Mouse (Mus musculus): ENCODE measurements around the gene Hoxb2.

Gene Hoxb2

GRCm38 (mm10) chr11:96351831-96352230 is 1.5 kb downstream of the Hoxb2 start:
- no peak for DNase-seq (ENCODE audit: low spot score)

DNA sequence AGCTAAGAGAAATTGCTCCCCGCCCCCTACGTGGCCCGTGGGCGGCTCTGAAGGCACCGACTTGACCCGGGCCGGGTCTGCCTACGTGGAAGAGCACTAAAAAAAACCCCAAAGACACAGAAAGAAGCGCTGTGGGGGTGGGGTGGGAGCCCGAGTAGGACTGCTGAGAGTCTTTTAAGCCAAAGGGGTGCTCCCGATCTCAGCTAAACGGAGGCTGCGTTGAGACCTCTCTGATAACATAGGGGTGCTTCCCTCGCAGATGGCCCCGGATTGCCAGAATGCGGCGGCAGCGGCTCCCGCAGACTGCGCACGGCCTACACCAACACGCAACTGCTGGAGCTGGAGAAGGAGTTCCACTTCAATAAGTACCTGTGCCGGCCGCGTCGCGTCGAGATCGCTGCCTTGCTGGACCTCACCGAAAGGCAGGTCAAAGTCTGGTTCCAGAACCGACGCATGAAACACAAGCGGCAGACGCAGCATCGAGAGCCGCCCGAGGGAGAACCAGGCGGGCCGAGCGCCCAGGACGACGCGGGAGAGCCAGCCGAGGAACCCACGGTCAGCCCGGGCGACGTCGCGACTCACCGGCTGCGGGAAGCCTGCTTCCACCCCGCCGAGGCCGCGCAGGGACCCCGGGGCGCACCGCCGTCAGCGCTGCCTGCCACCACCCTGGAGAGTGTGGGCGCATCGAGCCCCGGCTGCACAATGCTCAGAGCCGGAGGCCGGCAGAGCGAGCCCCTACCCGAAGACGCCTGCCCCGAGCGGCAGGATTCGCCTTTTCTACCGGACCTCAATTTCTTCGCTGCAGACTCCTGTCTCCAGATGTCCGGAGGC is 2.6 kb downstream of the Hoxb2 start:
- no peak for DNase-seq (ENCODE audit: low spot score)

GRCm38 (mm10) chr11:96353522-96353841 is 3.2 kb downstream of the Hoxb2 start:
- no peak for DNase-seq (ENCODE audit: low spot score)

- no peak for DNase-seq (ENCODE audit: low spot score)
These were observed 3.6 kb downstream of the Hoxb2 start for GRCm38 (mm10) chr11:96353939-96354338.

DNA sequence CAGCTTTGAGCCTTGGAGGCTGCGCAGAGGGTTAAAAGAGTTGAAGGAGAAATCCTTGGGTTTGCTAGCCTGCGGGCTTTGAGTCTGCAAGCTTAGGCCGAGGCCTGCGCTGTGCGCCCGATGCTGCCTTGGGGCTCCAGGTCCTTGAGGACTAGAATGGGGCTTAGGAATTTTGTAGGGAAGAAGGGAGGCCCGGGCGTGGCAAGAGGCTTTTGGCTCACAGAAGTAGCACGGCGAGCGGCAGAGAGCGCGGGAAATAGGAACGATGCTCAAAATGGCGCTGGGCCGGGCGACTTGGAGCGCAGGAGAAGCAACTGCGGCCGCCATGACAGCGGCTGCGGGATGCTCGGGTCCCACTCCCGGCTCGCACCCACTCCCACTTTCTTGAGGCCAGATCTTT is 4.1 kb downstream of the Hoxb2 start:
- DNase-seq (ENCODE audit: low spot score): no peak

DNA sequence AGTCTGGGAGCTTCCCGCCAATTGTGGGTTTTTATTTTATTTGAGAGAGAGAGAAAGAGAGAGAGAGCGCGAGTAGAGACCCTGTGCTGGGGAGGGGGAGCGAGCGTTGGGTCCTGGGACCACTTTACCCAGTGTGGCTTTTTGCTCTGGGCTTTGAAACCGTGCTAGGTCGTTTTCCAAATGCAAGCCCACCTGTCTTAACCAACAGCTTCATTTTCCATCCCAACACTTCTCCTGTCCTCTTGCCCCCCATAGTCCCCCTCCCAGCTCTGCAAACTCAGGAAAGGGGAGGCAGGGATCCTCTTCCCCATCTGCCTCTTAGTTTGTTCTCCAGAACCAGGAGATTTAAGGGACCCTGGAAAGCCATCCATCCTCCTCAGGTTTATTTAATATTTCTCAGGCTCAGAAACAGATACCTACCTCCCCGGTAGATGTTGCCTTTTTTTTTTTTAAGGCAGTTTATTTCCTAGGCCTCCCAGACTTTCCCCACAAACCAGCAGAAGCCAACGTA is 4.5 kb downstream of the Hoxb2 start:
- DNase-seq (ENCODE audit: low spot score): no peak

DNA sequence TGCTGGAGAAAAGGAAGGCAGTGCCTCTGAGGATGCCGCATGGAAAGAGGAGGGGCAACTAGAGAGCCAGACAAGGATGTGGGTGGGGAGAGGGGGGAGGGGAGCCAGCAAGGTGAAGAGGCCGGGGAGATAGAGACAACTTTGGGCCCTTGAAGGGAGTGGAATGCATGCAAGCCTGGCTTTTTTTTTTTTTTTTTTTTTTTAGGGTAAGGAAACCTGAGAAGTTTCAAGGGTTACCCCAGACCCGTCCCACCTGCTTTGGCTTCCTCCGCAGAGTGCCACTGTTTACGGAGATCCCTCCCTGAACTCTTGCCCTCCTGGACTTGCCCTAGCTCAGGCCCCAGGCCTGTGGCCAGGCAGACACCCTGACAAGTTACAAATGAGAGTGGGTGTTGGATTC is 13.5 kb downstream of the Hoxb2 start:
- no peak for DNase-seq (ENCODE audit: low spot score)

DNA sequence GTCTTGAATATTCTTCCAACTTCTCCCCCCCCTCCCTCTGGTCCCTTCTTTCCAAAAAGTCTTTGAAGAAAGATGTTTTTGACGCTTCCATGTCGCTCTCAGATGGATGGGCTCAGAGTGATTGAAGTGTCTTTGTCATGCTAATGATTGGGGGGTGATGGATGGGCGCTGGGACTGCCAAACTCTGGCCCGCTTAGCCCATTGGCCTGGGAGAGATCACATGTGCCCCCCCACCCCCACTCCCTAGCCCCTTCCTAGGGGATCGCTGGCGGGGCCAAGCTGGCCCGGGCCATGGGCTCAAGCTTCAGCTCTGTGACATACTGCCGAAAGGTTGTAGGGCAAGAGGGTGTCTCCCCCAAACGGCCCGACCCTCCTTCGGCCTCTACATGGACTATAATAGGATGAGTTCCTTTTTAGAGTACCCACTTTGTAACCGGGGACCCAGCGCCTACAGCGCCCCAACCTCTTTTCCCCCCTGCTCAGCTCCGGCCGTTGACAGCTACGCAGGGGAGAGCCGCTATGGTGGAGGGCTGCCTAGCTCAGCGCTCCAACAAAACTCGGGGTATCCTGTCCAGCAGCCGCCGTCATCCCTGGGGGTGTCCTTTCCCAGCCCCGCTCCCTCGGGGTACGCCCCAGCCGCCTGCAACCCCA is 15.2 kb downstream of the Hoxb2 start, which contains the start of gene Hoxb1:
Gene Hoxb1 (plus strand): TSS at position 312 of the 651 bp plus-strand sequence.
- no peak for DNase-seq (ENCODE audit: low spot score)

- no peak for DNase-seq (ENCODE audit: low spot score)
These were observed 16.0 kb downstream of the Hoxb2 start for GRCm38 (mm10) chr11:96366092-96367041.

- no peak for DNase-seq (ENCODE audit: low spot score)
These were observed 16.8 kb downstream of the Hoxb2 start for GRCm38 (mm10) chr11:96367141-96367540.

DNA sequence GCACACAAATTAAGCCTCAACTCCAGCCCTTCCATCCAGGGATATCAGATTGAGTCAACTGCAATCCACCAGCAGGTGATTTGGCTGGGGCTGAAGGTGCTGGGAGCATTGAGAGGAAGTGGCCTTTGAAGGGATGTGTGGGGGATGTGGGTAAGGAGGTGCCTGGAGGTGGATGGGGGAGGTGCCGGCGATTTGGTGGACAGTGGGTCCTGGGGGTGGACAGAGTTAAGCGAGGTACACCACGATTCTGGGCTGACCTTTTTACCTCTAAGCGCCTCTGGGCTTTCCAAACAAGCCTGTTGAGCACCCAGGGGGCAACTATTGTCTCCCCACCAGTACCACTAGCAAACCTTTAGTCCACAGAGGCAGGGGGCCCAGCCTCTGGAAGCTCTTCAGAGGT is 18.4 kb downstream of the Hoxb2 start:
- no peak for DNase-seq (ENCODE audit: low spot score)

- no peak for DNase-seq (ENCODE audit: low spot score)
These were observed 18.8 kb downstream of the Hoxb2 start for GRCm38 (mm10) chr11:96369140-96369539.

DNA sequence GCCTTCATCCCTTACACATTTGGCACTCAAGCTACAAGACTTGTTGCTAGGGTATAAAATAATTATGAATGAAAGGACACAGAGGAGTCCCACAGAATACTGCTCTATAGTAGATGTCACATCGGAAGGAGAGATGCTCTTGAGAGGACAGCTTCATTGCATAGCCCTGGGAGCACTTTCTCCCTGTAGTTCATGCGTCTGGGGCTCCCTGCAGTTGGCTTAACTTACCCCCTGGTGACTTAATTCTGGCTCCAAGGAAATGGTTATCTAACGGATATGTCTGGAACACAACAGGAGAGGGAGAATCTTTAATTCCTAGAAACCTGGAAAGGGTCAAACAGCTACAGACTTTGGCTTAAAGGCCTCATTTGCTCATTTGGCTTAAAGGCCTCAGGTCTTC is 21.4 kb downstream of the Hoxb2 start:
- no peak for DNase-seq (ENCODE audit: low spot score)

- no peak for DNase-seq (ENCODE audit: low spot score)
These were observed 22.2 kb downstream of the Hoxb2 start for GRCm38 (mm10) chr11:96372519-96372918.

GRCm38 (mm10) chr11:96374810-96375209 is 24.5 kb downstream of the Hoxb2 start:
- no peak for DNase-seq (ENCODE audit: low spot score)

DNA sequence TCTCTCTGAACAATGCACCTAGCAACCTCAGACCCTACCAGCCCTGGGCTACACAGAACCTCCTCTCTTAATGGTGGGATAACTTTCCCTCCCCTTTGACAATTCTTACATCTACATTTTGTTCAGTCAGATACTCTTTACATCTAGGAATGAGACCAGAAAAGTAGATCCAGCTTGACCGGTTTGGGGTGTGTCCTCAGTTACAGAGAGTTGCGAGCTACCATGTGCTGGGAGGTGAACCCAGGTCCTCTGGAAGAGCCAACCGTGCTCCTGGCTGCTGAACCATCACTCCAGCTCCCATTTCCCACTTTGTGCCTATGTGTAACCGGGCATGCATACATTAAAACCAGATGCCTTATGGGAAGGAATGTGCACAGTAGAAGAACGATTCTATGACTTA is 33.1 kb downstream of the Hoxb2 start:
- no peak for DNase-seq (ENCODE audit: low spot score)

DNA sequence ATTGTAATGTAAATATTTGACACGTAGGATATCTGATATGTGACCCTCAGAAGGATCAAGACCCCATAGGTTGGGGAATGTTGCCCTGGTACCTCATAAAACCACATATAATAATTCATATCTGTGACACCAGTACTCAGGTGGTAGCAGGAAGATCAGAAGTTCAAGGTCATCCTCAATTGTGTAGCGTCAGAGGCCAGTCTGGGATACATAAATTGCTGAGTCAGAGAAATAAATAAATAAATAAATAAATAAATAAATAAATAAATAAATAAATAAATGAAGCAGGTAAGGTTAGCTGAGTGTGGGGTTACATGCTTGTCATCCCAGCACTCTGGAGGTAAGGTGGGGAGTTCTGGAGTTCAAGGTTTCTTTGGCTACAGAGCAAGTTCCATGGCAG is 37.3 kb downstream of the Hoxb2 start:
- no peak for DNase-seq (ENCODE audit: low spot score)

DNA sequence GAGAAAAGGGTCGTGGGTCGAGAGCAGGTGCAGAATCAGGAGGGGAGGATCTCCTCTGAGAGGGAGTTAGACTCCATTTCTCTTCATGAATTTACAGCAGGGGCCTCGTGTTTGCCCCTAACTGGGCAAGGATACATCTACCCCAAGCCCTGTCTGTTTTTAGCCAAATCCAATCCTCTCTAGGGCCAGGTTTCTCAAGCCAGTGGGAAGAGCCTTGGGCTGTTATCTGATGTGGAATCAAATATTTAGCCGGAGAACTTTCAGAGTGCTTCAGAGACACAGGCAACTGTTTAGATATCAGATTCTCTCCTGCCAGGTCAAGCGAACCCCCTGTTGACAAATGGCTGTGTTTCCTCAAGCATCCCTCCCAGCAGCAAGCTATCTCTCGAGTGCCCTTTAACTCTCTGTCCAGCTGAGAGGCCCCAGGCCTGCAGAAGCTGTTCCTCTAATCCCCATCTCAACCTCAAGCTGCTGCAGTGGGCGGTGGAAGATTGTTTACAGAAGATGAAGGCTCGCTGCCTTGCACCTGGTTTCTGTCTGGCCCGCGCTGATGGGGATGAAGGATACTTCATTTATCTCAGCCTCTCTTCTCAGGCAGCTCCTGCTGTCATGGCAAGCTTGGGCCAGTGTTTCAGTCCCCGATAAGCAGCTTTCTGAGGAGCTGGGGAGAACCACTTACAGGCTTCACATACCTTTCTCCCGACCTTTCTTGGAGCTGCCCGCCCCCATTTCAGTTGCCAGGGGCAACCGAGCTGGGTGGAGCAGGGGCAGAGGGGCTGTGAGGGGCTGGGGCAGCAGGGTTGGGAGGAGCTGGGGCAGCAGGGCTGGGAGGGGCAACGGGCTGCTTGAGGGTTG is 46.7 kb downstream of the Hoxb2 start:
- no peak for DNase-seq (ENCODE audit: low spot score)

DNA sequence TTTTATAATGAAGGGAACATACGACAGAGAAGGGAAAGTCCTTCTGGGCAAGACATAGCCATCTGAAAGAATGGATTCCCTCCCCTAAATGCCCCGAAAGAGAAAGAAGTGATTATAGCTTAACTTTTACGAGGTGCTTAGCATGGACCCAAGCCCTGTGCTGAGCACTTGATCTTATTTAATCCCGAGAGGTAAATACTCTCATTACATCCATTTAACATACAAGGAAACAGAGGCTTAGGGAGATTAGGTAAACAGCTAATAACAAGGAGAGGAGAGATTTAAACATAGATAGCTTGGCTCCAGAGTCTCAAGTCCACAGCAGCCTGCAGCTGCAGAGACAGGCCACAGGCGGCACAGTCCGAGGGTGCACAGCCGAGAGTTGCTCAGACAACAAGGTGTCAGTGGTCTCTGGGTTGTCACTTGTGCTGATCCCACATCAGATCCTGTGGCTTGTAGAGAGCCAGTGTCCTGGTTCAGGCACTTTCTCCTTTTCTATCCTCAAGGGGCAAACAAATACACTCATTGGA is 47.5 kb downstream of the Hoxb2 start:
- DNase-seq (ENCODE audit: low spot score): no peak

GRCm38 (mm10) chr11:96399923-96400322 is 49.6 kb downstream of the Hoxb2 start:
- no peak for DNase-seq (ENCODE audit: low spot score)

Data from ovary, postnatal 10 days (tissue).